Mouse (Mus musculus) G1E (cell line): ENCODE measurements around the gene Pms1.

ENCODE experiments used
- CTCF ChIP-seq: IDR thresholded peaks from 2 replicates; pipeline ENCODE4 v1.5.1; 2012; ENCODE audit warnings: low read depth, low read length, inconsistent platforms, mixed read lengths
- GATA1 ChIP-seq: IDR thresholded peaks from 2 replicates; pipeline ENCODE4 v1.6.1; 2012; ENCODE audit warnings: borderline replicate concordance, low read length, inconsistent platforms, mixed read lengths

GRCm38 (mm10) chr1:53226063-53226462 lies 70.8 kb downstream of the Pms1 start:
- TF ChIP-seq CTCF (no peak), GATA1 (no peak)
